Mouse (Mus musculus) retina, adult 2 months (tissue): ENCODE data around the gene Pik3r2.

Experiments used
- DNase-seq: peaks from one replicate; pipeline ENCODE4 v3.0.0-alpha.2; 2012; ENCODE audit warnings: low read depth, low spot score

Pik3r2 gene

DNA sequence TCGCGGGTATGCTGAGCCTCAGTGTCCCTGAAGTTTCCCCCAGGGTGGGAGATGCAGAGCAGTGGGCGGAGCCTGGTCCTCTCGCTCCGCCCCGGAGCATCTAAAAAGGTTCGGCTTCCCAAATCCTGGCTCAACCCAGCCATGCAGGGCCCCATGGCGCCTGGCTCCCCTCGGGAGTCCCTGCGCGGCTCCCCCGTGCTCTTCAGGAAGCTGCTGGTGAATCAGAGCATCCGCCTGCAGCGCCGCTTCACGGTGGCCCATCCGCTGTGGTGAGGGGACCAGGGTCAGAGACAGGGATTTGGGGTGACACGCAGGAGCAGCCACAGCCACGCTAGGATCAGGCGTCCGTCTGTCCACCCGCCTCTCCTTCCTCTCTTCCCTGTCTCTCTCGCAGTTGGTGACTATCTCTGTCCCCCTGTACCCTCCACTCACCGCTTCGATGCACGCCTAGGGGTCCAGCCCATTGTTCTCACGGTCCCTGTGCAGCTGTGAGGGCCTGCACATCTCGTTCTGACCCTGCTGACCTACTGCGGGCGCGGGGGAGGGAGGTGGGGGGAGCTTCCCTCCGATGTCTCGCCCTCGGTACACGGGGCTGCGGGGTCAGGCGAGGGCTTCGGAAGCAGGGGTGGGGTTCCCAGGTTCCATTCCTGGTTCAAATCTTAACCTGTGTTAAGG, 33.4 kb downstream of the Pik3r2 start:
- no peak for DNase-seq

DNA sequence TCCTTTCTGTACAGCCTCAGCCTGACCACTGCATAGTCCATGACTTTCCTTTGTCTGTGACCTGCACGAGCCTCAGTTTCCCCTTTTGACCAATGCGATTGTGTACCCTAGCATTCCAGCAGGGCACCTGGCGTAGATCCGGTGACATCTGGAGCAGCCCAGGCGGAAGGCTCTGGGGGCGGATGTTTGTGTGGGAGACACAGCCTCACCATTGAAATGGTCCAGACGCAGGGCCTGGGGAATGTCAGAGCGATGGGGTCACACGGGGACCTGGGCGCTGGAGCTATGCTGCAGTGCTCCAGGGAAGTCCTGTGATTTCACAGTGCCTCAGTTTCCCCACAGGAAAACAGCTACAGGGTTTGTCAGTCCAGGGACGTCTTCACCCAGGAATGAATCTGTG, 34.3 kb downstream of the Pik3r2 start:
- no peak for DNase-seq

DNA sequence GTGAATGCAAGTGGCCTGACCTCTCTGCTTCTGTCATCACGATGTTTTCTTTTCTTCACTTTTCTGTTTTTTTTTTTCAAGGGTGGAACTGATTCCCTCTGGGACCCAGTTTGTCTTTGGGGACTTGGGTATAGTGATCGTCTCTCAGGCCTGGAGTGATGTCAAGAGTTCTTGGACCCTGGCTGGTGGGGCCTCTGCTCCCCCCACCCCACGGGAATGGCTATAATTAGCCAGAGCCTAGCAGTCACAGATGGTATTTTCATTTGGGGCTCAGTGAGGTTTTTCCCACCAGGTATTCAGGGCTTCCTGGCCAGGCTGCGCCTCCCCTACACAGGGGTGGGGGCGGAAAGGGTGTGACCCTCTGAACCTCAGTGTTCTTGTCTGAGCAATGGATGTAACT, 34.9 kb downstream of the Pik3r2 start:
- DNase-seq, result no peak

GRCm38 (mm10) chr8:70738211-70738610, 38.3 kb downstream of the Pik3r2 start:
- DNase-seq, result no peak

DNA sequence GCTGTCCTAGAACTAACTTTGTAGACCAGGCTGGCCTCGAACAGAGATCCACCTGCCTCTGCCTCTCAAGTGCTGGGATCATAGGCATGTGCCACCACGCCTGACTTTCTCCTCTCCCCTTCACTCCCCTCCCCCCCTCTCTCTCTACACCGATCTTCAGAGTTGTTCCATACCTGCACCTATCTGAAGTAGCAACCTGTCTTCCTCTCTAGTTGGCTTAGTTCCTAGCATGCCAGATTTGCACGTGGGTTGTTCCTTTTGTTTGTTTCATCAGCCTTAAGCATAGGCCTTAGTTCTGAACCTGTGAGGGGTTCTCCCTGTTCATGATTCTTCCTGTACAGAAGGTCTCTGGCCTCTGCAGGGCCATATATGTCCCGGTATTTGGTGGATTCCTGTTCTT, 38.8 kb downstream of the Pik3r2 start:
- DNase-seq, result no peak

GRCm38 (mm10) chr8:70730956-70731355, 45.6 kb downstream of the Pik3r2 start:
- no peak for DNase-seq

DNA sequence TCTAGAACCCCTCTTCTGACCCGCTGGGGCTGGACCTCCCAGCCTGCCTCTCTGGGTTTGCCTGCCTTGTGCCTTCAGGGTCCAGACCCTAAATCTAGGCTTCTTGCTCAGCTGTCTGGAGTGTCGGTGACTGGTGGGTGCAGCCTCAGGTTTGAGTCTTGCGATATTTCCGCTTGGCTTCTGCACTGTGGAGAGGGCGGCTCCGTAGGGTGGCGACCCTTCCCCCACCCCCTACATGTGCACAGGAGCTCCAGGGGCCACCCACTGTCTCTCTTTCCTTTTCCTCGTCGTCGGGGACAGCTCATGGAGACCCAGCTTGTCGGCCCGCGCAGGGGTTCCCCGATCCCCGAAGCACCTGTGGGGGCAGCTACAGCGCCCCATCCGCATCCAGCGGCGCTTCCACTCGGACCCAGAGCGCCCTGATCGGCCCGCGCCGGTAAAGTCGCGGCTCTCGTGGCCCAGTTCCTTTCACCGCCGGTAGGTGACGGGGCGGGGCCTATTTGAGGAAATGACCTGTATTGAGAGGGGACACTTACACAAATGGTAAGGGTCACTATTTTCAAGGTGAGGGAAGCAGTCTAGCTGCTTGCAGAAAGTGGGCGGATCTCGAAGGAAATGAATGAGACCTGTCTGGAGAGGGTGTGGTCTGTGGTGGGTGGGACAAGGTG, 46.6 kb downstream of the Pik3r2 start:
- no peak for DNase-seq

GRCm38 (mm10) chr8:70726721-70727120, 49.8 kb downstream of the Pik3r2 start:
- no peak for DNase-seq

- no peak for DNase-seq
Measured at GRCm38 (mm10) chr8:70725792-70726447, 50.6 kb downstream of the Pik3r2 start.

DNA sequence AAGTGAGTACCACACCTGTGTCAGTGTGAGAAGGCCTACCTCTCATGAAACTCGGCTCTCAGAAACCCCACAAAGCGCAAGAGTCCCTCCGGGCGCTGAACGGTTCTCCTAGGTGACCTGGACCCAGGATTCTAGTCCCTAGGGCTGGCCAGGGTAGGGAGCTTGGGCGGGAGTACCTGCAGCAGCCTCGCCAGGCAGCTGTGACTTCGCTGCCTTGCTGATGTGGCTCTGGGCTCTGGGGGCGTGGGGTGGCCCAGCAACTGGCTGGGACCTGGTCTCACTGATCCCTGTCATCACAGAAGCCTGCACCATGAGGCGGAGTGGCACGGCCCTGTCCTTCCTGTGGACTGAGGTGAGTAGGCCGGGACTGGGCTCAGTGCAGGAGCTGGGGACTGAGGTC, 52.3 kb downstream of the Pik3r2 start:
- DNase-seq, result no peak

GRCm38 (mm10) chr8:70723486-70724210, 52.9 kb downstream of the Pik3r2 start, which contains the start of gene Pde4c:
Gene Pde4c, plus strand, starts transcription at chr8:70723720.
- DNase-seq, result no peak

DNA sequence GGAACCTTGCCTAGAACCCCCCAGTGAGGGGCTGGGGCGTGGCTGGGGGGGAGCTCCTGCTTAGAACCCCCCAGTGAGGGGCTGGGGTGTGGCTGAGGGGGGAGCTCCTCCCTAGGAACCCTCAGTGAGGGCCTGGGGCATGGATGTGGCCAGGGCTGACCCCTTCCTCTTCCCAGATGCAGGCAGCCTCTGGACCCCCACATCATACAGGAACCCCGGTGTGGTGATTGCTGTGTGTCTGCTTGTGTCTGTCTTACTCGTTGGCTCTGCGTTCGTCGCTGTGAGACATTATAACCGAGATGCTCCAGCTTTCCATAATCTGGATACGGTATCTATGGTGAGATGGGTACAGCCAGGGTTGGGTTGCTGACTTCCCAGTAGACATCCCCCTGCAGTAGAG, 54.9 kb downstream of the Pik3r2 start:
- no peak for DNase-seq

DNA sequence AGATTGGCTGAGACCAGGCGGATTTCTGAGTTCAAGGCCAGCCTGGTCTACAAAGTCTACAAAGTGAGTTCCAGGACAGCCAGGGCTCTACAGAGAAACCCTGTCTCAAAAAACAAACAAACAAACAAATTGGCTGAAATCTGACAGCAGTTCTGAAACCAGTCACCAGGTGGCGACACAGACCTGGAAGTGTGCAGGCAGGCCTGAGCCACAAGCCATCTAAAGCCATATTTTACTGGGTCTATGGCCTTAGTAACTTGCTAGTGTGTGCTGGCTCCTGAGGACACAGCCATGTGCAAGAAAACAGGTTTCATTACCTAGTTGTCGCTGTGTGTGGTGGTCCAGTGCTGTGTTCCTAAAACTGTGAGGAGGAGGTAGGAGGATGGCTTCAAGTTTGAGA, 55.8 kb downstream of the Pik3r2 start:
- no peak for DNase-seq

DNA sequence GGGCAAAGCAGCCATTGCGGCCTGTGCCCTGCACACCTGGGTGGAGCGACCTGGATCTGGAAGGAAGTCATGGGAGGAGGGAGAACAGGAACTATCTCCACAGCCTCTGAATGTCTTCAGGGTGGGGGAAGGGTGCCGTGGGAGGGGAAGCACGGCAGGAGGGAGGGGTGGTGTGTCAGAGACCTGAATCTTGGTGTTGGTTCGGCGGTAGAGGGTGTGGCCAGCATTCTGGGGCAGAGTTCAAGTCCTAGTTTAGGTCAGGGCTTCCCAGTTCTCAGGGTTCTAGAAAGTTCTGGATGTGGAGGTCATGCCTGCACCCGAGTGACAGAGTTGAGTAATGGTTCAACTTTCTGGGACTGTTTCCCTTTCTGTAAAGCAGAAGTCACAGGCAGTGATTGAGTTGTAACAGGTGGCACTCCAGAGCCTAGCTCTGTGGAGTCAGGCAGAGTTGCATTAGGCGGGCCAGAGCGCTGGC, 56.7 kb downstream of the Pik3r2 start:
- no peak for DNase-seq

- DNase-seq, result no peak
Measured at GRCm38 (mm10) chr8:70718297-70718696, 58.2 kb downstream of the Pik3r2 start, which contains the start of gene Gm3336. Gene Gm3336, plus strand, starts transcription at chr8:70718543.
